Mouse (Mus musculus): ENCODE measurements around the gene Tbx19. TPM values are rescaled to one million over a fixed set of nuclear protein-coding genes. Genes with fewer than 3 reads are reported as not detected.

The Tbx19 gene
- polyA plus RNA-seq, 1 experiment from 2014 or later = not detected

GRCm38 (mm10) chr1:165188806-165189580, 28.4 kb upstream of the Tbx19 start:
- no peaks in the 10 kb centered on the region for H3K9me3 ChIP-seq (ENCODE audit: control insufficient read depth, low read length)
- H3K36me3 ChIP-seq (ENCODE audit: control insufficient read depth, insufficient read depth, low read length) = peaks cover 9% of the 10 kb centered on the region; the same call in 1 of the 2 replicates
- no peak overlapping the region for H3K9ac ChIP-seq (ENCODE audit: low read depth, low read length)
- no peak overlapping the region for H3K27ac ChIP-seq (ENCODE audit: low read depth, low read length)
- WGBS = 74% methylated on average over 10 of the region's 10 CpGs
- H3K27me3 ChIP-seq (ENCODE audit: control insufficient read depth, insufficient read depth, low read length) = no peaks in the 10 kb centered on the region
- ATAC-seq (ENCODE audit: low FRiP score, low TSS enrichment) = no peak
- peaks cover 12% of the 10 kb centered on the region for H3K4me1 ChIP-seq (ENCODE audit: control insufficient read depth, insufficient read depth, low read length)
- H3K4me3 ChIP-seq (ENCODE audit: low read length) = no peak overlapping the region
- H3K4me2 ChIP-seq (replicated peaks; ENCODE audit: low read depth, low read length) = no peak overlapping the region

GRCm38 (mm10) chr1:165187357-165187756, 26.8 kb upstream of the Tbx19 start:
- Histone ChIP-seq H3K4me2 (replicated peaks; ENCODE audit: low read depth, low read length) (no peak overlapping the region), H3K4me3 (ENCODE audit: low read length) (no peak overlapping the region)

GRCm38 (mm10) chr1:165186491-165186890, 25.9 kb upstream of the Tbx19 start:
- Histone ChIP-seq H3K36me3 (ENCODE audit: control insufficient read depth, insufficient read depth, low read length) (peaks cover 17% of the 10 kb centered on the region; the same call in 1 of the 2 replicates), H3K27me3 (ENCODE audit: control insufficient read depth, insufficient read depth, low read length) (no peaks in the 10 kb centered on the region), H3K27ac (ENCODE audit: low read depth, low read length) (no peak overlapping the region), H3K9ac (ENCODE audit: low read depth, low read length) (no peak overlapping the region), H3K4me2 (replicated peaks; ENCODE audit: low read depth, low read length) (no peak overlapping the region), H3K4me1 (ENCODE audit: control insufficient read depth, insufficient read depth, low read length) (peaks cover 7% of the 10 kb centered on the region), H3K4me3 (ENCODE audit: low read length) (no peak overlapping the region), H3K9me3 (ENCODE audit: control insufficient read depth, low read length) (no peaks in the 10 kb centered on the region)
- no peak for ATAC-seq (ENCODE audit: low FRiP score, low TSS enrichment)
- WGBS = 91% methylated on average over 12 of the region's 12 CpGs

More at GRCm38 (mm10) chr1:165187357-165187756, 26.8 kb upstream of the Tbx19 start:
- no peaks in the 10 kb centered on the region for H3K27me3 ChIP-seq (ENCODE audit: control insufficient read depth, insufficient read depth, low read length)
- H3K27ac ChIP-seq (ENCODE audit: low read depth, low read length) = no peak overlapping the region
- no peaks in the 10 kb centered on the region for H3K9me3 ChIP-seq (ENCODE audit: control insufficient read depth, low read length)
- WGBS = 69% methylated on average over 5 of the region's 5 CpGs
- ATAC-seq (ENCODE audit: low FRiP score, low TSS enrichment) = no peak
- H3K4me1 ChIP-seq (ENCODE audit: control insufficient read depth, insufficient read depth, low read length) = peaks cover 7% of the 10 kb centered on the region
- H3K9ac ChIP-seq (ENCODE audit: low read depth, low read length) = no peak overlapping the region
- H3K36me3 ChIP-seq (ENCODE audit: control insufficient read depth, insufficient read depth, low read length) = peaks cover 15% of the 10 kb centered on the region; the same call in 1 of the 2 replicates

- no peaks in the 10 kb centered on the region for H3K9me3 ChIP-seq (ENCODE audit: control insufficient read depth, low read length)
- no peak overlapping the region for H3K9ac ChIP-seq (ENCODE audit: low read depth, low read length)
- no peak for ATAC-seq (ENCODE audit: low FRiP score, low TSS enrichment)
- peaks cover 20% of the 10 kb centered on the region; the same call in 1 of the 2 replicates for H3K36me3 ChIP-seq (ENCODE audit: control insufficient read depth, insufficient read depth, low read length)
- peaks cover 7% of the 10 kb centered on the region for H3K4me1 ChIP-seq (ENCODE audit: control insufficient read depth, insufficient read depth, low read length)
- no peak overlapping the region for H3K27ac ChIP-seq (ENCODE audit: low read depth, low read length)
- no peak overlapping the region for H3K4me2 ChIP-seq (replicated peaks; ENCODE audit: low read depth, low read length)
- no peak overlapping the region for H3K4me3 ChIP-seq (ENCODE audit: low read length)
- H3K27me3 ChIP-seq (ENCODE audit: control insufficient read depth, insufficient read depth, low read length) = no peaks in the 10 kb centered on the region
- 68% methylated on average over 7 of the region's 7 CpGs for WGBS
Measured at GRCm38 (mm10) chr1:165185116-165185515, 24.5 kb upstream of the Tbx19 start.

- Histone ChIP-seq H3K9ac (ENCODE audit: low read depth, low read length) (no peak overlapping the region), H3K4me2 (replicated peaks; ENCODE audit: low read depth, low read length) (no peak overlapping the region), H3K36me3 (ENCODE audit: control insufficient read depth, insufficient read depth, low read length) (peaks cover 20% of the 10 kb centered on the region; the same call in 1 of the 2 replicates), H3K9me3 (ENCODE audit: control insufficient read depth, low read length) (no peaks in the 10 kb centered on the region), H3K27me3 (ENCODE audit: control insufficient read depth, insufficient read depth, low read length) (no peaks in the 10 kb centered on the region), H3K27ac (ENCODE audit: low read depth, low read length) (no peak overlapping the region), H3K4me1 (ENCODE audit: control insufficient read depth, insufficient read depth, low read length) (peaks cover 6% of the 10 kb centered on the region), H3K4me3 (ENCODE audit: low read length) (no peak overlapping the region)
- ATAC-seq (ENCODE audit: low FRiP score, low TSS enrichment) = no peak
- WGBS = 83% methylated on average over 3 of the region's 3 CpGs
Measured at GRCm38 (mm10) chr1:165184178-165184577, 23.6 kb upstream of the Tbx19 start.

- Histone ChIP-seq H3K27ac (ENCODE audit: low read depth, low read length) (no peak overlapping the region), H3K36me3 (ENCODE audit: control insufficient read depth, insufficient read depth, low read length) (peaks cover 20% of the 10 kb centered on the region; the same call in 1 of the 2 replicates), H3K4me3 (ENCODE audit: low read length) (no peak overlapping the region), H3K9me3 (ENCODE audit: control insufficient read depth, low read length) (no peaks in the 10 kb centered on the region), H3K27me3 (ENCODE audit: control insufficient read depth, insufficient read depth, low read length) (no peaks in the 10 kb centered on the region), H3K4me2 (replicated peaks; ENCODE audit: low read depth, low read length) (no peak overlapping the region), H3K9ac (ENCODE audit: low read depth, low read length) (no peak overlapping the region), H3K4me1 (ENCODE audit: control insufficient read depth, insufficient read depth, low read length) (no peaks in the 10 kb centered on the region)
- ATAC-seq (ENCODE audit: low FRiP score, low TSS enrichment) = no peak
- WGBS = 77% methylated on average over 6 of the region's 6 CpGs
Measured at GRCm38 (mm10) chr1:165183400-165183799, 22.8 kb upstream of the Tbx19 start.

- H3K36me3 ChIP-seq (ENCODE audit: control insufficient read depth, insufficient read depth, low read length) = peaks cover 28% of the 10 kb centered on the region; the same call in 1 of the 2 replicates
Measured at GRCm38 (mm10) chr1:165179321-165179720, 18.7 kb upstream of the Tbx19 start.

GRCm38 (mm10) chr1:165178075-165178474, 17.5 kb upstream of the Tbx19 start:
- Histone ChIP-seq H3K4me1 (ENCODE audit: control insufficient read depth, insufficient read depth, low read length) (no peaks in the 10 kb centered on the region), H3K27me3 (ENCODE audit: control insufficient read depth, insufficient read depth, low read length) (no peaks in the 10 kb centered on the region), H3K4me3 (ENCODE audit: low read length) (no peak overlapping the region), H3K36me3 (ENCODE audit: control insufficient read depth, insufficient read depth, low read length) (peaks cover 22% of the 10 kb centered on the region; the same call in 1 of the 2 replicates), H3K9me3 (ENCODE audit: control insufficient read depth, low read length) (no peaks in the 10 kb centered on the region), H3K27ac (ENCODE audit: low read depth, low read length) (no peak overlapping the region), H3K9ac (ENCODE audit: low read depth, low read length) (no peak overlapping the region), H3K4me2 (replicated peaks; ENCODE audit: low read depth, low read length) (no peak overlapping the region)
- 78% methylated on average over 6 of the region's 6 CpGs for WGBS
- no peak for ATAC-seq (ENCODE audit: low FRiP score, low TSS enrichment)

More at GRCm38 (mm10) chr1:165179321-165179720, 18.7 kb upstream of the Tbx19 start:
- no peak for ATAC-seq (ENCODE audit: low FRiP score, low TSS enrichment)
- H3K4me1 ChIP-seq (ENCODE audit: control insufficient read depth, insufficient read depth, low read length) = no peaks in the 10 kb centered on the region
- no peaks in the 10 kb centered on the region for H3K27me3 ChIP-seq (ENCODE audit: control insufficient read depth, insufficient read depth, low read length)
- H3K27ac ChIP-seq (ENCODE audit: low read depth, low read length) = no peak overlapping the region
- H3K9me3 ChIP-seq (ENCODE audit: control insufficient read depth, low read length) = no peaks in the 10 kb centered on the region
- 90% methylated on average over 5 of the region's 5 CpGs for WGBS
- H3K4me3 ChIP-seq (ENCODE audit: low read length) = no peak overlapping the region
- no peak overlapping the region for H3K4me2 ChIP-seq (replicated peaks; ENCODE audit: low read depth, low read length)
- no peak overlapping the region for H3K9ac ChIP-seq (ENCODE audit: low read depth, low read length)

GRCm38 (mm10) chr1:165174059-165174616, 13.6 kb upstream of the Tbx19 start:
- WGBS = 74% methylated on average over 6 of the region's 9 CpGs
- peaks cover 14% of the 10 kb centered on the region; the same call in 1 of the 2 replicates for H3K36me3 ChIP-seq (ENCODE audit: control insufficient read depth, insufficient read depth, low read length)
- no peak overlapping the region for H3K4me2 ChIP-seq (replicated peaks; ENCODE audit: low read depth, low read length)
- no peaks in the 10 kb centered on the region for H3K27me3 ChIP-seq (ENCODE audit: control insufficient read depth, insufficient read depth, low read length)
- no peak overlapping the region for H3K9ac ChIP-seq (ENCODE audit: low read depth, low read length)
- no peak overlapping the region for H3K27ac ChIP-seq (ENCODE audit: low read depth, low read length)
- H3K4me1 ChIP-seq (ENCODE audit: control insufficient read depth, insufficient read depth, low read length) = no peaks in the 10 kb centered on the region
- H3K4me3 ChIP-seq (ENCODE audit: low read length) = no peak overlapping the region
- ATAC-seq (ENCODE audit: low FRiP score, low TSS enrichment) = no peak
- no peaks in the 10 kb centered on the region for H3K9me3 ChIP-seq (ENCODE audit: control insufficient read depth, low read length)
